Mouse (Mus musculus) T-helper 2 cell (primary cell): ENCODE results near the gene Prkar2b.
"Not testable (repeated sequence)": the region's sequence is repeated elsewhere in the genome, so short reads cannot be mapped to it uniquely, and the experiment has no call there.

Experiments used
- in situ Hi-C: fragments of 300-600 bp; cut with MboI, MseI; formaldehyde crosslinking; loops from one replicate; pipeline ENCODE4 v1.15.1; 2025; ENCODE audit warnings: high pct_unique_total_duplicates

The Prkar2b gene

DNA sequence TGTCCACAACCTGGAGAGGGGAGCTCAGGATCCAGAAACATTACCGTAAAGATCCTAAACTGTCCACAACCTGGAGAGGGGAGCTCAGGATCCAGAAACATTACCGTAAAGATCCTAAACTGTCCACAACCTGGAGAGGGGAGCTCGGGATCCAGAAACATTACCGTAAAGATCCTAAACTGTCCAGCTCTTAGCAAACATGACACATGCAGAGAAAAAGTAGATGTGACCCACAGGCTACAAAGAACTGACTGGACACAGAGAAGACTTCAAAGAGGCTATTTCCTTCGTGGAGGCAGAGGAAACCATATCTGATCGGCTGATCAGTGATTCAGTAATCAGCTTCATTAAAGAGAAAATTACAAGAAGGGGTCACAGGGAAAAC, 51.1 kb downstream of the Prkar2b start:
- in situ Hi-C loops: not testable (repeated sequence)

DNA sequence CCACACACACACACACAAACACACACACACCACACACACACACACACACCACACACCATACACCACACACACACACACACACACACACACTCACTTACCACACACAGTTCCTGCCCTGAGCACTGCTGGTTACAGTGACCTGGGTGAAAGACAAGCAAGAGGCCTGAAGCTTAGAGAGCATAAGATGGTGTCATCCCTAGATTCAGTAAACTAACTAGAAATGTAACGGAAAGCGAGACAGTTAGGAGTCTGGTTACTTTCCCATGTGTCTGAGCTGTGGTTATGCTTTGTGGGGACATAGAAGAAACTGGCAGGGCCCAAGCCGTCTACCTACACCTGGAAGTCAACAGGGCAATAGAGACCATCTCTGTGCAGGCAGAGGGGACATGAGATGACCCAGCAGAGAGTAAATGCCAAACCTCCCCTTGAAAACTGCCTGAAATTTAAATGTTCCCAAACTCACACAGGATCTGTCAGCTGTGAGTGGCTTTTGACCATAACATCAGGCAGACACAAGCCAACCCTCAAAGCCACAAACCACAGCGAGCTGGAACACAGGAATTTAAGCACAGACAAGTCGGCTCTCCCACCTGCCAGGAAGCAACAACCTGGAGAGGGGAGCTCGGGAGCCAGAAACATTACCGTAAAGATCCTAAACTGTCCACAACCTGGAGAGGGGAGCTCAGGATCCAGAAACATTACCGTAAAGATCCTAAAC, 51.7 kb downstream of the Prkar2b start:
- in situ Hi-C loops: no loop called here

DNA sequence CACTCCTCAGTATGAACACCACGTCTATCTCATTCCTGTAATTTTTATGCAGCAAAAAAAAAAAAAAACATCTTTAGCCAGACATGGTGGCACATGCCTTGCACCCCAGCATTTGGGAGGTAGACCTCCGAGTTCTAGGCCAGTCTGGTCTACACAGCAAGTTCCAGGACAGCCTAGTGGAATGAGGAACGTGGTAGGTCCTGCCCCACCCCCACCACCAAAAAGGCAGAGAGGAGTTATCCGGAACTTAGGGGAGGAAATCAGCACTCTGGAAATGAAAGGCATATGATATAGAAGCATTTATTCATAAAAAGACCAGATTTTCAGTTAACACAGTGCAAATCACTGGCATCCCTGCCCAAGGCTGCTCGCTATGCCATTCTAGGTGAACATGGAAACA, 52.4 kb downstream of the Prkar2b start:
- in situ Hi-C loops: no loop called here

DNA sequence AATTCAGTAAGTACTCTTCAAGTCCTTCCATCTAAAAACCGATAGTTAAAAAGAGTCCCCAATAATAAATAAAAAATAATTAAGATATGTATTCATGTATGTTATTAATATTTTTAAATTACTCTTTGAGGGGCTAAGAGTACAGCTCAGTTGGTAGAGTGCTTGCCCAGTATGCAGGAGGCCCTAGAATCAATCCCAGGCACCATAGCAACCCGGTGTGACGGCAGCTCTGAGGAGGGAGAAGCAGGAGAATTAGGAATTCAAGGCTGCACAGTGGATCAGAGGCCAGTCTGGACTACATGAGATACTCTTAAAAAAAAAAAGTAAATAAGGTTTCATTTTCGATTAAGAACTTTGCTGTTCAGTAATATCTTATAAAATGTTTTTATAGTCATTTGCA, 53.5 kb downstream of the Prkar2b start:
- in situ Hi-C loops: no loop called here

DNA sequence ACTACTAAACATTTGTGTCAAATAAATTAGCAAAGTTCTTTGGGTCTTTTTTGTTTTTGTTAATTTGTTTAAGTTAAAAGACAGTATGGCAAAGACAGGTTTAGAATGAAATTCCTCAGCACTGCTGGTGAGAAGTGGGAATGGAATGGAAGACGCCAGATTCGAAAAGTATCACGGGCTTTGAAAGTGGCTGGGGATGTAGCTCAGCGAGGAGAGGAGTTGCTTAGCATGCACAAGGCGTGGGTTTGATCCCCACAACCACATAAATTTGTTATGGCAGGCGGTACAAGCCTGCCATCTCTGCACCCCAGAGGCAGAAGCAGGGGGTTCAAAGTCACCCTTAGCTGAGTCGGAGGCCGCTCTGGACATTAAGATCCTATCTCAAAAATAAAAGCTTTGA, 54.1 kb downstream of the Prkar2b start:
- in situ Hi-C loops: no loop called here

DNA sequence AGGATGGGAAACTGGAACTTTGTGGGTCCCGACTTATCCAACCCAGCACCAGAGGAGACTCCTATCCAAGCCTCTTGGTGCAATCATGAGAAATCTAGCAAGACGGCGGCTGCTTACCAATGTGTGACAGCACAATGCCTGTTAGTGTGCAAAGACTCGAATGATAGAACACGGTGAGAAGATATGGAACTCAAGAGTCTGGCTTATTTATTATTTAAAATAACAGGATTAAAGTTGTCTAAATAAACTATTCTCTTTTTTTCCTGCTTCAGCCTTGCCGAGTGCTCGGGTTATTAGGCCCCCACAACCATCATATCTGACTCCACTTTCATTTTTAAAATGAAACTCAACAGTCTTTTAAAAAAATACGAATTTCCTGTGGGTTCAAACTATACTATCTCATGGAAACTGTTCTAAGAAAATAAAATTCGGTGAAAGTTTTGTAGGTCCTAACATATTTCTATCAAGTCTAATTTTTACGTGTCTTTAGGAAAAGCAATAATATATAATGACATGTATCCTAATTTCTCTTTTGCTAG, 54.6 kb downstream of the Prkar2b start:
- in situ Hi-C loops: no loop called here

DNA sequence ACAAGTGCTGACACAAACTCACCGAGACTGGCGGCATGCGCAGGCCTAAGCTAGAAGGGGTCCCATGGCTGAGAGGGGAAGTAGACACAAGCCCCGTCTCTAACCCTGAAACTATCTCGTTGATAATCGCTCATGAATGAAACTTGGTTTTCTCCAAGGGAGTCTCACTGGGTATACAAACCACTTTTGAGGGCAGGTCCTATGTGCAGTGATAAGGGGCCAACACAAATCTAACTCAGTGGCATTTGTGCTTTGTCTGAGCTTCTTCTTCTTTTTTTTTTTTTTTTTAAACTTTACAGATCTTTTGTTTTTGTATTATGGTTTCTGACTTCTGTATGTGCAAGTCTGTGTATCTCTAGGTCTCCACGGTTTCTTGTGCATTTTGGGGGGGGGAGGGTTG, 60.6 kb downstream of the Prkar2b start:
- in situ Hi-C loops: no loop called here

DNA sequence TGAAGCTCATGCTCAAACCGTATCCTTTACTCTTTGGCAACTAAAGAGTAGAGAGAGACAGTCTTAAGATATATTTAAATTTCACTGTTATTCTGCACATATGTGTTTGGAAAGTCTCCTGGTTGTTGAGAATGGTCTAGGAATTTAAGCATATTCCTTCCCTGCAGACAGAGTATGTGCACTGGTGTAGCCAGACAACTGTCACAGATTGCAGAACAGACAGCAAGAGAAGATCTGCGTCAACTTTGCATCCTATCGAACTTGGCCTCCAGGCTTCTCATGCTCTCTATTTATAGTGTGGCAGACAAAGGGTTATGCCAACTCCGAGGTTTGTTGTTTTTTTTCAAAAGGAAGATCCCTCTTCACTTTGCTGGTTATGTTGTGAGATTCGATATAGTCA, 62.4 kb downstream of the Prkar2b start:
- in situ Hi-C loops: no loop called here

DNA sequence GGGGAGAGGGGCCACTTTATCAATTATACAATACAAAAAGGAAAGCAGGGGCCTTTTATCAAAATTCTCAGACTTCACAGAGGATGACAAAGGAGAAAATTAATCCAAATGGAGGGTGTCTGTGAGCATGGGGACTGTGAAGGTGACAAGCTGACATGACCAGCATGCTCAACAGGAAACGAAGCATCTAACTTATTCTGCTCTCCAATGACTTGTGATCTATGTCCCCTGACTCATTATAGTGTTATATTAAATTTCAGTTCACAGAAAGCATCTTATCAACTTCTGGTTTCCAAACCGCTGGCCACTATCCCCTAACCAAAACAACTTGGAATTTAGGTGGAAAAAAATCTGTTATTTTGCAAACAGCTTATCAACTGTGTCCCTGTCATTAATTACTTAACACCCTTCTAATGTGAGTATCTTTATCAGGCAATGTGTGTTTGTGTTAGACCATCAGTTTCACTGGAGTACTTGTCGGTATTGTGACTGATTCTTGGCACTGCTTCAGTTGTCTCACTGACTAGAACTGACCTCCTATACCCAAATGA, 63.7 kb downstream of the Prkar2b start:
- in situ Hi-C loops: no loop called here

DNA sequence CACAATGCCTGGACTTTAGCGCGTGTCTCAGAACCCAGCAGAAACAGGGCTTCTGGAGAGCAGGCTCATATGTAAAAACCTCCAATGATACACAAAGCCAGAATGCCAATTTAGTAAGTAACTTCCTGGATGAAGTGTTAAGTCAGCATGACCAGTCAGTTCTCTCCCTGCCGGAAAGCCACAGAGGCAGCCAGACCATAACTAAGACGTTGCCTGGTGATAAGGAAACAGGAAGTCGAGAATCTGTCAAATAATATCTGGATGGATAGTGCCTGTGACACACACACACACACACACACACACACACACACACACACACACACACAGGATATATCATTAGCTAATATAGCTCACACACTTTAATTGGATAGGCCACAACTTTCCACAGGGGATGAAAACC, 64.2 kb downstream of the Prkar2b start:
- in situ Hi-C loops: no loop called here

DNA sequence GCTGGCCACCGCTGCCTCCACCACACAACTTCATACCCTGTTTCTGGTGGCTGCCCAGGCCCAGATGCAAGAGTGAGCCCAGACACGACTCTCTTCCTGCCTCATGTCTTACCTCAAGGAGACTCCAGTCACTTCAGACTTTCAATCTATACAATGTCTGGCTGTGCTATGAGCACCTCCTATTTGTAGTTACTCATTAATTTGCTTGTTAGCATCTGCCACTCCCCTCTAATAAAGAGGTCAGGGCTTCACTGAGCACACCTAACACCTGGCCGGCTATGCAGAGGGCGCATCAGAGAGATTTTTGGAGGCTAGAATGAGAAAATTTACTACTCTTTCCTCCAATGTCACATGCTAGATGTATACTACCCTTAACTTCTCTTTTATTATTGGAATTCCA, 70.5 kb downstream of the Prkar2b start:
- in situ Hi-C loops: no loop called here

DNA sequence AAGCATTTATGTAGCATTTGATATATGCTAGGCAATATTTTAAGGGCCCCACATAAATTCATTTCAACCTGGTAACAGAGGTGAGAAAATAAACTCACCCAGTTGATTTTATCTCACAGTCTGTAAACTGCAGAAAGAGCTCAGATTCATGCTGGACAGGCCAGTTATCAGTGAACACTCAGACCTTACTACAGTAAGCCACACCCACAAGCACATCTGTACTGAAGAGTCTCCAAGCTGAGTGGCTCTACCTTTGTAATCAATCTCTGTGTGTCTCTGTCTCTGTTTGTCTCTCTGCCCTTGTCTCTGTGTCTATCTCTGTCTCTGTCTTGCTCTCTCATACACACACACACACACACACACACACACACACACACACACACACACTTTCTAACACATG, 71.4 kb downstream of the Prkar2b start:
- in situ Hi-C loops: no loop called here

DNA sequence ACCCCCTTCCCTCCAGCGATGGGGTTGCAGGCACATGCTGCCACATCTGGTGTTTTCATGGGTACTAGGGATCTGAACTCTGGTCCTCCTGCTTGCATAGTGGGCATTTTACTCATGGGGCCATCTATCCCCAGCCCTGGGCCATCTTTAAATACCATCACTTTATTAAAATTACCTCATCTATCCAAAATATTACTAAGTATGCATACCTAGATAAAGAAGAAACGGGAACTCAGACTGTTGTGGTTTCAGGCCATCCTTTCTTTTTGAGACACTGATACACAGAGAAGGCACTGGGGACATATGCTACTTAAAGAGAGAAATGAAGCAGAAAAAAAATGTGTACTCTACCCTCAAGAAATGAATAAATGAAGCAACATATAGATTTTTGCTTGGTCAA, 74.6 kb downstream of the Prkar2b start:
- in situ Hi-C loops: no loop called here

DNA sequence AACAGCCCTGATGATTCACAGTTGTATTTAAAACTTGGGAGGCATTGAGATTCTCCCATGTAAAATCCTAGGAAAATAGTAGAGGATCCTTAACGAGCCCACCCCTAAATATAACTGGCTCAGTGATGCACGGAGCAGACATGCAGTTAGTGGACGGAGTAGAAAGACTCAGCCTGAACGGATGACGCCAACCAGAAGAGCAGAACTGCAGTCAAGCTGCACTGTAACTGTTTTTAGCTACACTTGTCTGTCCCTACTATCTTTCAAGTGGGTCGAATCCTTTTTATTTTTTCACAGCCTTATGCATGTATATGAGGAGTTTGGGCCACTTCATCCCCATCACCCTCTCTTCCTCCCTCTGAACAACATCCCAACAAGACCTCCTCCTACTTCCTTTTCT, 75.4 kb downstream of the Prkar2b start:
- in situ Hi-C loops: no loop called here

DNA sequence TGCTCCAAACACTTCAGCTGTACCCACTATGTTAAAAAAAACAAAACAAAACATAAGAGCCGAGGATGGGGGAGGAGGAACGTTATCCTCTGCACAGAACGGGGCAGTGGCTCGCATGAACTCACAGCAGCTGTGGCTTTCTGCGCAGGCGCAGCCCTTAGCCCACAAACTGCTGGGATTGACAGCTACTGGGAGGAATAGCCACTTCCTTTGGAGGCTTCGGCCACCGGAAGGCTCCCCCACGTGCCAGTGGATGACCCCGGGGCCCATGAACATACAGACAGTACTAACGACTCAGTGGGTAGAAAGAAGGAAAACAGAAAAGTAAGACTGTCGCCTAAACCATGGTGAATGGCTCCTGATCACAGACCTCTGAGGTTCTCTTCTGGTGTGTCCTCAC, 76.4 kb downstream of the Prkar2b start:
- in situ Hi-C loops: no loop called here

DNA sequence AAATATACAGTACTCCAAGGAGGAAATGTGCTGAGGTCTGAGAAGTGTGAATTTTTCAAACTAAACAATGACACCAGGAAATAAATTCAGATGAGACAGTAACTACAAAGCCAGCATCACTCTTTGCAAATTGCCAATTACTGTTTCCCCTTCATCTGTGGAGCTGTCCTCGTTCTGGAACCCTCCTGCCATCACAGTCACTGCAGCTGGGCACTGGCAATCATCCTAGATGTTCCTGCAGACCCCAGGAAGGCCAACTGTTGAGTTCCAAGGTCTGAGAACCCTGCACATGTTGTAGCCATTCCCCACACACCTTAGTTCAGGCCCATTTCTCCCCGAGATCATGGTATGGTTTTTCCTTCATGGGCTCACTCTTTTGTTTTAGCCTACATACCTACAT, 76.9 kb downstream of the Prkar2b start:
- in situ Hi-C loops: no loop called here

DNA sequence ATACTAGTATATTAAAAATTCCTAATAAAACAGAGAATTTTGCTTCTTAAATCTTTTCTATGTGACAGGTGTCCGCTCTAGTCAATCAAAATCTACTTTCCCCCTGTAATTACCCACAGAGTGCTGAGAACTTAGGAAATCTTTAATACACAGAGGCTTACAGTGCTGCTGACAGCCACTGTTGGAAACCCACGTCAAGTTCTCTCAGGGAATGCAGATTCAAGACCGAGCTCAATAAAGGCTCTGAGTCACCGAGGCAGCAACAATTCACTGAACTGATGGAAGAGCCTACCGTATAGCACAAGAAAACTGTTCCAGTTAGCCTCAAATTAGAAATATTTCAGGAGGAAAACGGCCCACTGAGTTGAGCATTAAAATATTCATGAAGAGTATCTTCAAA, 77.3 kb downstream of the Prkar2b start:
- in situ Hi-C loops: no loop called here

DNA sequence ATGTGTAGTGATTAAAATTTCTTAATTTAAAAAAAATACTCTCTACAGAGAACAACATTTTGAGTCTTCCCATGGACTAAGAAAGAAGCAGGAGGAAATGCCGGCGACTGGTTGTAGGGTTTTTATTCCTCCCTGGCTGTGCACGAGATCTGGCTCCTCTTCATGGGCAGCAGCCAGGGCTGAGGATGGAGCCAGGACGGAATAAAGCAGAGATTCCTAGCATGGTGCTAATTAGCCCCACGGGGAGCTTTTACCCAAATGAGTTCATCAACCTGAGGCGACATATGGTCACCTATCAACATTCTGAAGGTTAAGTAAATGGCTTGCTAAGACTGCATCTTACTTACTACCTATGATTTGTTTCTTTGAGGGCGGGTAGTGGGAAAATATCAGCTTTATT, 77.9 kb downstream of the Prkar2b start:
- in situ Hi-C loops: no loop called here

DNA sequence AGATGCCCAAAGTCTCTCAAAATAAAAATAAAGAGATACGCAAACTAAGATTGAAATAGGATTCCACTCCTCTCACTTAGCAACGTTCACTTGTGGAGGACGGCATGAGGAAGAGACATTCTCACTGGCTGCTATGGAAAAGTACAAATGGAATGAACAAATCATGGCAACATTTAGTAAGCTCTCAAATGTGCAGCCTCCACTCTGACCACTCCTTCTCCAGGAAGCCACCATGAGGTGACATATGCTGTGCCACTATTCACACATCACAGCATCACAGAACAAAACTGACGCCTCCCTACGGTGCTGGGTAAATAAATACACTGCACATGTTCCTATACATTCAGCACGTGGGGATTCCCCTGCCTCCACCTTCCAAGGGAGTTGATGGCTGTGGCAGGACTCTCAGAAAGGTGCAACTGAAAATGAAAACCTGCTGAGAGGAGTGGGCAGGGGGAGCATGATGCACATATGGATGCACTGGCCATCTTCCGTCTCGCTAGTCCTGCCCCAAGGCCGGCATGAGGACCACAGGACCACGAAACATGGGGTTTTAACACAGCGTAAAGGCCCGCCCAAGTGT, 83.4 kb downstream of the Prkar2b start:
- in situ Hi-C loops: no loop called here

DNA sequence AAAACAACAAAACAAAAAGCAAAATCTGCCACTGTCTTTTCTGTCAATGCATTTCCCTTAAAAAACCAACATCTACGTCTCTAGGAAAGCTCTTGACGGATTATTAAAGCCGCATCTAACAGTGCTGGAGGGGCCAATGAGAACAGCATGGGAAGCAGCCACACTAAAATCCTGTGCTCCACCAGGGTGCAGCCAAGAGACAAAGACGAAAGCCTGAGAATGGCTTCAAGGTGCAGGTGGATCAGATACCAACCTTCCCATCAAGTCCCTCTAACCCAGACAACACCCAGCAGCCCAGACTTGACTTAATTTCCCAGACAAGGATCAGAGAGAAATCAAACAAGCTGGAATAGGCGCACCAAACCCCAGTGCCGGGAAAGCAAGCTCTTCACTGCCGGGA, 84.6 kb downstream of the Prkar2b start:
- in situ Hi-C loops: no loop called here

DNA sequence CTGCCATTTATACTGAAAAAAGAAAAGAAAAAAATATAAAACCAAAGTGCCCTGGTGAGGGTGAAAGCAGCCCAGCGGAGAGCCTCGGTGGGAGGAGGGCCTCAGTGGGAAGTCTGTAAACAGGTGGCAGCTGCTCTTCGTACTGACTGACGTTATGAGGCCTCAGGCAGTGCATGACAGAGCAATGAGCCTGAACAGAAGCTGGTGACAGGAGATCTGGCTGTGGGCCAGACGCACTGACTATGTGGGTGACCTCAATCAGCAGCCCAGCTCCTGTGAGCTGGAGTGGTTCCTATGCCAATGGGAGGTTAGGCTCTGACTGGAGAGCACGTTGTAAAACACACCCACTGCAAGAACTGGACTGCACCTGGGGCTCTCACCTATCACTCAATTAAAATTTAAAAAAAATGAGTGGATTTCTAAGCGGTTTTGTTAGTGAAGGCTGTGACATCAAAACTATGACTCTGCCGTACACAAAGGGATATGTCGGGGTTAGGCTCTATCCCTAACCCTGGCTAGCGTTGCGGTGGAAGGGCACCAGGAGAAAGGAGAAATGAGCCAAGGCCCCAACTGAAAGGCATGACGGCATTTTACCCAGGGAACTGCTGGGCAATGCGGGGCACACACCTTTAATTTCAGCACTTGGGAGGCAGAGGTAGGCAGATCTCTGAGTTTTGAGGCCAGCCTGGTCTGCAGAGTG, 87.5 kb downstream of the Prkar2b start:
- in situ Hi-C loops: no loop called here

DNA sequence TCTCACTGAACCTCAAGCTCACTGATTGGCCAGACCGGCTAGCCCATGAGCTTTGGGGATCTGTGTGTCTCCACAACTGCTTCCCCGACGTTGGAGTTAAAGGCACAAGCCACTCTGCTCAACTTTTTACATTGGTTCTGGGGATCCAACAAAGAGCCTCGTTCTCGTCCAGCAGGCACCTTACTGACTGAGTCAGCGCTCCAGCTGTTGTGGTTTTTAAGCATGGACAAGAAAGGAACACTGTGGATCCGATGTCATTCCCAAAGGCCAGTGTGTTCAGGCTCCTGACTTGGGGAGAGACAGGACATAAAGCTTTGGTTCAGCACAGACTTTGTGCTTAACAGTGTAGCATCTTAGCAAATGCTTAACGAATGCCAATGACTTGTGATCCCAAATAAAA, 89.5 kb downstream of the Prkar2b start:
- in situ Hi-C loops: no loop called here

DNA sequence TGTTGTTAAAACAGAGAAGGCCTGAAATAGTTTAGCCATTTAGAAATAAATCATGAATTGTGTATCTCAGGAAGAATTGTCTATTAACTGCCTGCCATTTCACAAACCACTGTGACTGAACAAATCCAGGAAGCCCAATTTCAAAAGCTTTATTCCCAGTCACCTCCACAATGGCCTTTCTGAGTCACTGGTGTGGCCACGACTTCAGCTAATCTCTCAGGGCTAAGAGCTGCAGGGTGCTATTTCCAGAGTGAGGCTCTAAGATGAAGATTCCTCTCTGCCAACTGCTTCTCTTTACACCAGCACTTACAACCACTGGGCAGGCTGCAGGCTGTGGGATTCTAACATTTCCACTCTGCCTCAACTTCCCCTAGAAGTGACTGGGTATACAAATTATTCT, 92.0 kb downstream of the Prkar2b start:
- in situ Hi-C loops: loop anchor here (5.0 kb wide), 2 partner anchors 178 to 278 kb away; no protein-coding TSS in a partner anchor
